Mouse (Mus musculus) embryonic facial prominence, embryonic 14.5 days (tissue): ENCODE data around the gene Nck2. TPM values are rescaled to one million over a fixed set of nuclear protein-coding genes. Genes with fewer than 3 reads are reported as not detected.
A peak's percentile ranks its signal among the peaks of the same experiment; 100 is the strongest.

ENCODE experiments used
- ATAC-seq: fragments of 200-750 bp; cut with Nextera tagmentation; 2 replicates; pipeline ENCODE4 v1.8.0; 2017; ENCODE audit warnings: low read depth, moderate number of reproducible peaks, moderate TSS enrichment
- DNase-seq: peaks from one replicate; pipeline ENCODE4 v3.0.0-alpha.2; 2015; ENCODE audit warnings: low spot score
- H3K27ac ChIP-seq: fragments of 300-500 bp; sonication (generic); replicated peaks from 2 replicates; pipeline ENCODE4 v1.5.1; 2014; ENCODE audit warnings: low read depth, mild to moderate bottlenecking, low read length, moderate library complexity
- H3K27me3 ChIP-seq: fragments of 300-500 bp; sonication (generic); replicated peaks from 2 replicates; pipeline ENCODE4 v1.6.1; 2014; ENCODE audit warnings: low read length; ENCODE audit not compliant: control insufficient read depth, insufficient read depth
- H3K36me3 ChIP-seq: fragments of 300-500 bp; sonication (generic); 2 replicates; pipeline ENCODE4 v1.6.1; 2014; ENCODE audit warnings: low read length, mixed read lengths; ENCODE audit not compliant: control insufficient read depth, insufficient read depth
- H3K4me1 ChIP-seq: fragments of 300-500 bp; sonication (generic); 2 replicates; pipeline ENCODE4 v1.6.1; 2014; ENCODE audit warnings: antibody characterized with exemption, low read length; ENCODE audit not compliant: control insufficient read depth, insufficient read depth
- H3K4me2 ChIP-seq: fragments of 300-500 bp; sonication (generic); 2 replicates; pipeline ENCODE4 v1.6.1; 2014; ENCODE audit warnings: low read depth, mild to moderate bottlenecking, low read length, moderate library complexity, mixed read lengths
- H3K4me3 ChIP-seq: fragments of 300-500 bp; sonication (generic); 2 replicates; pipeline ENCODE4 v1.5.1; 2014; ENCODE audit warnings: low read depth, mild to moderate bottlenecking, low read length
- H3K9ac ChIP-seq: fragments of 300-500 bp; sonication (generic); 2 replicates; pipeline ENCODE4 v1.6.1; 2014; ENCODE audit warnings: low read depth, mild to moderate bottlenecking, low read length, moderate library complexity, mixed read lengths
- H3K9me3 ChIP-seq: fragments of 300-500 bp; sonication (generic); 2 replicates; pipeline ENCODE4 v1.6.1; 2016; ENCODE audit warnings: low read length; ENCODE audit not compliant: control insufficient read depth
- WGBS: fragments of 180-500 bp; shearing (Covaris S2); extraction: QIAGEN DNeasy Blood & Tissue Kit; methylation state at CpG from one replicate; pipeline ENCODE4 v1.1.7; 2014; 5-methylcytosine and 5-hydroxymethylcytosine counted together
- polyA plus RNA-seq: library from polyadenylated mRNA; unstranded; fragments of >200 nt; fragmentation: Nextera tagmentation; extraction: Ambion mirVana; gene quantifications from 2 replicates; pipeline ENCODE4 v1.2.1, GENCODE M21; 2014

Nck2 gene
- polyA plus RNA-seq, 1 experiment from 2014 or later: 37.3 TPM

DNA sequence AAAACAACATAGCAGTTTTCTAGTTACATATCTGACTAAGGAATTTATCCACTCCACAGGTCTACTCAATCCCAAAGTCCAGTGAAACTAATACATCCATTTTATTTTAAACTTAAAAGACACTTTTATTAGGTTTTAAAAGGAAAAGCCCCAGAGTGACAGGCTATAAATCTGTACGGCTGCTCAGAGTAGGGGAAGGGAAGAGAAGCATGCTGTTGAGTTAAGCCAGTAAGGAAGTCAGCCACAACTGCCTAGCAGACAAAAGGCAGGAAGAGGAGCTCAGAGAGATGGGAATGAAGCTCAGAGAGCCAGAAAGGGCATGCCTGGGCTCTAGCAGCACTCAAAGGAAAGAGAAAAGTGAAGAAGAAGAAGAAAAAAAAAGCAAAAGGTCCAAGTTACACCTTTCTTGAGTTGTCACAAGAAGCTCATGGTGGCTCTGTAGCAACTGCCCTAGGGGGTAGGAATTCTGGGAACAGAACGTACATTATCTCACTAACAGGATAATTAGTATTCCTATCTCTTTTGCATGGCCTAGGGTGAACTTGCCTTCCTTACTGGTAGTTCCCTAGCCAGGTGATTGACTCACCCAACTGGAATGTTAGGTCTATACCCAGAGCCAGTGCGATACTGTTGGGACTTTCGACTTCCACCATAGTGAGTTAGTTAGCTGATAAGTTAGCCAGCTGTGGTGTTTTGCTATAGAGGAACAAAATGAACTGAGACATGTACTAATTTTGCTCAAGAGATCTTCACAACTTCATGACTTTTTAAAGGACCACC, 21.2 kb upstream of the Nck2 start:
- Histone ChIP-seq H3K9ac (no peak overlapping the region), H3K4me1 (0 out of 2 replicates have a peak, but pooled peaks cover 4% of the 10 kb centered on the region), H3K4me2 (no peak overlapping the region), H3K36me3 (no peaks in the 10 kb centered on the region), H3K27ac (no peak overlapping the region), H3K4me3 (no peak overlapping the region), H3K9me3 (peaks cover 5% of the 10 kb centered on the region; the same call in 1 of the 2 replicates), H3K27me3 (no peaks in the 10 kb centered on the region)
- ATAC-seq (no peak), DNase-seq (no peak)
- 67% methylated on average over 4 of the region's 4 CpGs for WGBS

DNA sequence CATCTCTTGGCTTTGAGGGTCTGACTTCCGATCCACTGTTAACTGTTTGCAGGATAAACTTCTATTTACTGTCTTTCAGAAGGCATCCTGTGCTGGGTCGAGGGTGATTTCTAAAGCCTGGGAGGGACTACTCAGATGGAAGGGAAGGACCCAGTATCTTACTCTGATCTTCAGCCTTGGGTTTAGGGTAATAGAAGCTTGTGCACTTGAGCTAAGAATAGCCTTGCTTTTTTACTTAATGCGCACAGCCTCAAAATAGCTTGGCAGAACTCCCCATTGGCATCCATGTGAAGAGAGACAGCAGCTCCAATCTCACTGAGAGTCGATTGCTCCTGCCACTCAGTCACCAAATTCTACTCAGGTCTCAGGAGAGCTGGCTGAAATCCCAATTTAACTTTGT, 17.9 kb upstream of the Nck2 start:
- 38% methylated on average over 4 of the region's 4 CpGs for WGBS
- ATAC-seq: 0 out of 2 replicates have a peak, but pooled peaks have one; percentile 41
- DNase-seq: peak; percentile 63
- Histone ChIP-seq H3K36me3 (no peaks in the 10 kb centered on the region), H3K27me3 (no peaks in the 10 kb centered on the region), H3K4me1 (0 out of 2 replicates have a peak, but pooled peaks cover 4% of the 10 kb centered on the region), H3K4me2 (no peak overlapping the region), H3K4me3 (no peak overlapping the region), H3K9ac (no peak overlapping the region), H3K27ac (no peak overlapping the region), H3K9me3 (no peaks in the 10 kb centered on the region)

DNA sequence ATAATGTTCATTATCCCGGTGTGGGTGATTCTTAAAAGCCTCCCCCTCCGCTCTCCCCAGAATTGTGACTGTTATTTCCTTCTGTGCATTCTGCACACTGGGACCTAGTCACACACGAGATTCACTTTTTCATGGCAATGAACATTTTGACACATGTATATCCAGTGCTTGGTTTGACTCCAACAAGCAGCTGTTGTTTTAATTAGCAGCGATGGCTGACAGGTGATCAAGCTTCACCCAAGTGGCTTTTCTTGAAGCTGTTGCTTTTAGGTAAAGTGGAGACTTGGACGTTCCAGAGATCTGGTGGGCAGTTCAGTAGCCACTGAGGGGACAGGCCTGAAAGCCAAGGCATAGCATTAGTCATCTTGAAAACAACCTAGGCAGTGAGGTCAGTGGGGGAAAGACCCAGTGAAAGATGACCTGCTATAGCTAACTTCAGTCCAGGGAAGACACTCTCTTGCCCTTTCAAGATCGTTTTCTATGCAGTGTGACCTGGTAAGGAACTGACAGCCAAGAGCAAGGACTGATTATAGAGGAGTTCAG, 17.3 kb upstream of the Nck2 start:
- H3K27me3 ChIP-seq: no peaks in the 10 kb centered on the region
- no peak overlapping the region for H3K9ac ChIP-seq
- no peaks in the 10 kb centered on the region for H3K36me3 ChIP-seq
- H3K27ac ChIP-seq: no peak overlapping the region
- H3K9me3 ChIP-seq: no peaks in the 10 kb centered on the region
- 0 out of 2 replicates have a peak, but pooled peaks cover 4% of the 10 kb centered on the region for H3K4me1 ChIP-seq
- H3K4me3 ChIP-seq: no peak overlapping the region
- WGBS: 65% methylated on average over 6 of the region's 6 CpGs
- no peak for DNase-seq
- no peak overlapping the region for H3K4me2 ChIP-seq
- no peak for ATAC-seq

DNA sequence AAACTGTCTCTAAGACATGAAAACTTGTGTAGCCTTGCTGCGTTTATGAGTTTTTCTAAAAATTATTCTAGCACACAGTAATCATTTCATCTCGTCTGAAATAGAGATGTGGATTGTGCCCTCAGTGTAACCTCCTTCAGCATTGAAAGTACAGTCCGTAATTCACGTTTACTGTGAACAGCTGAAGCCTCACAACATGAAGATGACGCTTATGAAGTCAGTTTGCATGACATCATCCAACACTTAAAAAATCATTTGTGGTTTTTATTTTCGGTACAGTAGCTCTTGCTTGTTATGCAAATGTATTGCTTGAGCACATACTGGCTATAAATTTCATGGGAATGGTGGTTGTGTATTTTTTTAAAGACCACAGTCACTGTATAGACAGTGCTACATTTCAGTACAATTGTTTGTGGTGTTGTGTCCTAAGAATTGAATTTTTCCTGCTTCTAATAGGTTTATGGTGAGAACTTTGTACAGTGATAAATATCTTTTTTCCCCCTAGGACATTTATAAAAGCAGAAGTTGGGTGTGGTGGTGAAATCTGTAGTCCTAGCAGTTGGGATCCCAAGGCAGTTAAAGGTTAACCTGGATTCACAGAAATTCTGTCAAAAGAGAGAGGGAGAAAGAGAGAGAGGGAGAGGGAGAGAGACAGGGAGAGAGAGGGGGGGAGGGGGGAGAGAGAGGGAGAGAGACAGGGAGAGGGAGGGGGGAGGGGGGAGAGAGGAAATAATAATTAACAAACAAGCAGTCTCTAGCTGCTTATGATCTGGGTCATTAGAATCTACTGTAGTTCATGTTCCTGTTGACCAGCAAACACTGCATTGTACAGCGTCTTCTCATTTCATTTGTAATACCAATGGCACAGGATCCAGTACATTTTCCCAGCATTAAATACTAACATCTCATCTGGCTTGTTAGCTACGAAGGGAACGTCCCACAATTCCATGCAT, 14.2 kb upstream of the Nck2 start:
- H3K36me3 ChIP-seq: no peaks in the 10 kb centered on the region
- ATAC-seq (no peak), DNase-seq (no peak)
- H3K9me3 ChIP-seq: no peaks in the 10 kb centered on the region
- WGBS: 77% methylated on average over 9 of the region's 9 CpGs
- H3K27ac ChIP-seq: no peak overlapping the region
- no peaks in the 10 kb centered on the region for H3K27me3 ChIP-seq
- no peak overlapping the region for H3K4me3 ChIP-seq
- no peak overlapping the region for H3K4me2 ChIP-seq
- no peak overlapping the region for H3K9ac ChIP-seq
- 0 out of 2 replicates have a peak, but pooled peaks cover 4% of the 10 kb centered on the region for H3K4me1 ChIP-seq

DNA sequence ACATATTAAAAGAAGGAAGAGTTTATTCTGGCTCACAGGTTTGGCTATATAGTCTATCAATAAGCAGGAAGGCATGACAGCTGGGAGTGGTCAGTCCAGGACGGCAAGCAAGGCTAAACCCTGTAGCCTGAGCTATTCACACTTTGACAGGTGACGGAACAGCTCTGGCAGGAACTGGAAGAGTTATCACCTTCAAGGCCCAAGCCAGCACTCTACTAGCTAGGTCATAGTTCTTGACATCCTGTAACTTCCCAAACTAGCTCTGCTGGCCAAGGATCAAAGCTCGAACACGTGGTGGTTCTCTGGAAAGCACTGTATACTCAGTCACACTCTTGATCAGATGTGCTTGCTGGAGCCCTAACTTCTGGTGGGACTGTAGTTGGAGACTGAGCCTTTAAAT, 10.5 kb upstream of the Nck2 start:
- H3K27me3 ChIP-seq: no peaks in the 10 kb centered on the region
- no peak overlapping the region for H3K4me2 ChIP-seq
- H3K9me3 ChIP-seq: no peaks in the 10 kb centered on the region
- no peaks in the 10 kb centered on the region for H3K4me1 ChIP-seq
- ATAC-seq (no peak), DNase-seq (no peak)
- H3K4me3 ChIP-seq: no peak overlapping the region
- no peak overlapping the region for H3K9ac ChIP-seq
- 75% methylated on average over 4 of the region's 4 CpGs for WGBS
- H3K36me3 ChIP-seq: no peaks in the 10 kb centered on the region
- H3K27ac ChIP-seq: no peak overlapping the region

DNA sequence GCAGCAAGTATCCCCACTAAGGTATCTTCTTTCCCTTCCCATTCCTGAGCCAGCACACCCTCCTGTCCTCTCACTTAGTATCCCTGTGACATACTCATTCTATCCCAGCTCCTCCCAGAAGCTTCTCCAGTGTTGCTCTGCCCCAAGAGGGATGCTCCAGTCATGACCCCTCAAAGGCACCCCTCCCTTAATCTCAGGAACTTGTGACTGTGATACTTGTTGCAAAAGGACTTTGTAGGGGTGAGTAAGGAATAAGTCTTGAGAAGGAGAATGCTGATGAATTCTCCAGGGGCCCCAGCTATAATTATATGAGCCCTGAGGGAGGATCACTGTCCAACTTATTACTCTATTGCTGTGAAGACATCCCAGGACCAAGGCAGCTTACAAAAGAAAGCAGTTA, 7.8 kb upstream of the Nck2 start:
- Histone ChIP-seq H3K27me3 (no peaks in the 10 kb centered on the region), H3K4me2 (no peak overlapping the region), H3K9me3 (no peaks in the 10 kb centered on the region), H3K4me3 (no peak overlapping the region), H3K36me3 (no peaks in the 10 kb centered on the region), H3K9ac (no peak overlapping the region), H3K27ac (no peak overlapping the region), H3K4me1 (no peaks in the 10 kb centered on the region)
- ATAC-seq (no peak), DNase-seq (no peak)

DNA sequence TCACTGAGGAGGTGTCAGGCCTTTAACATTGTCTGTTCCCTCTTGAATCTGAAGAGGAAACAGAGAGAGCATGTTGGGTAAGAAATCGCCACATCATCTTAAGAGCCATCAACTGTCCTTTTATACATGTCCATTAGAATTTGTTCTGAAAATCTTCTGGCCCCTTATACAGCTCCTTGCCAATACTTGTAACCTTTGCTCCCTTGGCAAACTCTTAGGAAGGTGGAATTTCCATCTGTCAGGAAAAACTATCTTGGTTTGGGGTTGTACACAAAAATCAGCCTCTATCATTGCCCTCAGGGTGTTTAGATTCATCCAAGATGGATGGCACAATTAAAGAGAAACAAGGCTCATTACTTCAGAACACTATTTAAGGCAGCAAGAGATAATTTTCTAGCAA, 5.1 kb upstream of the Nck2 start:
- no peaks in the 10 kb centered on the region for H3K9me3 ChIP-seq
- WGBS: 90% methylated on average over 1 of the region's 1 CpGs
- no peaks in the 10 kb centered on the region for H3K4me1 ChIP-seq
- H3K27ac ChIP-seq: no peak overlapping the region
- H3K4me2 ChIP-seq: no peak overlapping the region
- no peak overlapping the region for H3K4me3 ChIP-seq
- H3K27me3 ChIP-seq: no peaks in the 10 kb centered on the region
- no peaks in the 10 kb centered on the region for H3K36me3 ChIP-seq
- DNase-seq (no peak), ATAC-seq (no peak)
- H3K9ac ChIP-seq: no peak overlapping the region

DNA sequence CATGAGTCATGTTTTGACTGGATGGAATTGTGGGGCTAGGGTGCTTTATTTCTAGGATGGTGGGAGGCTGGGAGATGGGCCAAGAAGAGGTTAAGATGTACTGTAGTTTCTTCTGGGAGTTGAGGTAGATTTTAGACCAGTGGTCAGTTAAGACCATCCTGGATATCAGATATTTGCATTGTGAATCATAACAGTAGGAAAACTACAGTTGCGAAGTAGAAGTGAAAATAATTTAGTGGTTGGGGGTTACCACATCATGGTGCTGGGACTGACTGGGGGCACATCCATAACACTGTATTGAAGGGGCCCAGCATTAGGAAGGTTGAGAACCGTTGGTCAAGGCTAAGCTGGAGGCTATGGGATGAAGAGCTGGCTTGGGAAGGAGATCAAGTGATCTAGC, 1.8 kb upstream of the Nck2 start:
- H3K9ac ChIP-seq: no peak overlapping the region
- no peaks in the 10 kb centered on the region for H3K27me3 ChIP-seq
- peaks cover 9% of the 10 kb centered on the region for H3K4me1 ChIP-seq
- ATAC-seq (no peak), DNase-seq (no peak)
- H3K9me3 ChIP-seq: no peaks in the 10 kb centered on the region
- no peak overlapping the region for H3K27ac ChIP-seq
- H3K4me3 ChIP-seq: no peak overlapping the region
- WGBS: 81% methylated on average over 2 of the region's 2 CpGs
- H3K4me2 ChIP-seq: no peak overlapping the region
- H3K36me3 ChIP-seq: no peaks in the 10 kb centered on the region
